Mouse (Mus musculus) spleen, adult 2 months (tissue): Measurements from ENCODE around the gene Pitpnc1. TPM values are rescaled to one million over a fixed set of nuclear protein-coding genes. Genes with fewer than 3 reads are reported as not detected.

Experiments
- DNase-seq, 2 experiments: peaks; one replicate each; pipeline versions ENCODE4 v3.0.0 to v3.0.0-alpha.2; 2012 to 2021; ENCODE audit warnings: low spot score in 2 of 2, low read depth in 1 of 2
- H3K27ac ChIP-seq: fragments of 200-500 bp; 2 replicates; pipeline ENCODE4 v1.5.1; 2012; ENCODE audit warnings: low read length, inconsistent platforms; ENCODE audit not compliant: insufficient read depth
- H3K27me3 ChIP-seq: fragments of 200-500 bp; 2 replicates; pipeline ENCODE4 v1.6.1; 2012; ENCODE audit warnings: mild to moderate bottlenecking, moderate library complexity, low read length, inconsistent platforms; ENCODE audit not compliant: control insufficient read depth, insufficient read depth
- H3K36me3 ChIP-seq: fragments of 200-500 bp; 2 replicates; pipeline ENCODE4 v1.6.1; 2012; ENCODE audit warnings: mild to moderate bottlenecking, low read length, inconsistent platforms; ENCODE audit not compliant: control insufficient read depth, insufficient read depth
- H3K4me1 ChIP-seq: fragments of 200-500 bp; 2 replicates; pipeline ENCODE4 v1.6.1; 2011; ENCODE audit warnings: inconsistent platforms; ENCODE audit not compliant: control insufficient read depth, insufficient read depth, insufficient read length
- H3K4me3 ChIP-seq: fragments of 200-500 bp; 2 replicates; pipeline ENCODE4 v1.5.1; 2011; ENCODE audit warnings: mild to moderate bottlenecking, inconsistent platforms; ENCODE audit not compliant: insufficient read depth, insufficient read length; ENCODE audit errors: extremely low read depth
- CTCF ChIP-seq: fragments of 200-500 bp; IDR thresholded peaks from 2 replicates; pipeline ENCODE4 v1.5.1; 2011; ENCODE audit warnings: mild to moderate bottlenecking, inconsistent platforms; ENCODE audit not compliant: insufficient read depth, insufficient read length, insufficient replicate concordance; ENCODE audit errors: extremely low read depth
- POLR2A ChIP-seq: fragments of 200-500 bp; IDR thresholded peaks from 2 replicates; pipeline ENCODE4 v1.6.1; 2011; ENCODE audit warnings: low read depth, low read length, inconsistent platforms
- WGBS: fragments of 180-500 bp; shearing (Covaris S2); methylation state at CpG from one replicate; pipeline ENCODE4 v1.1.7; 2018; 5-methylcytosine and 5-hydroxymethylcytosine counted together
- polyA plus RNA-seq: library from polyadenylated mRNA; depleted of rRNA; stranded (reverse); fragments of >200 nt; gene quantifications from 2 replicates; pipeline ENCODE4 v1.2.3, GENCODE M21; 2012

Pitpnc1 gene
- polyA plus RNA-seq, 1 experiment = 6.4 TPM

DNA sequence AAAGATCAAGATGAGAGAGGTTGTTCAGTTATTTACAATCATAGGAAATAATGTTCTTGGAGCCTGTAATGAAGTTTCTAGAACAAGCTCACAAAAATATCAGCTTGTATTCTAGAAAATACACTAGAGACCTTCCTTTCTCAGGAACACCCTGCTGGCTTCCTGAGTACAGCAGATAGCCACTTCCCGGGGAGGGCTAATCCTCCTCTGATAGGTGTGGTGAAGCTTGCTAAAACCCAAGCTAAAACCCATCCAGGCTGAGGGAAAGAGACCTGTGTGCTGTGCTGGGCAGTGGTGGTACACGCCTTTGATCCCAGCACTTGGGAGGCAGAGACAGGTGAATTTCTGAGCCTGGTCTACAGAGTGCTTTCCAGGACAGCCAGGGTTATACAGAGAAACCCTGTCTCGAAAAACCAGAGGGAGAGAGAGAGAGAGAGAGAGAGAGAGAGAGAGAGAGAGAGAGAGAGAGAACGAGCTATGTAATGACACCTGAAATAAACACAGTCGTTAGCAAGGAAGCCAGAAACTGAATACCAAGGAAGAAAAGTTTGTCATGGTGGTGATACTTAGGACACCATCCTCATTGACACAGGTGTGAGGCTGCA lies 48.6 kb downstream of the Pitpnc1 start:
- WGBS = 25% methylated on average over 5 of the region's 5 CpGs
- no peak for TF ChIP-seq POLR2A
- no peak for TF ChIP-seq CTCF
- DNase-seq = peak in 1 of 2 experiments; percentile 19
- H3K36me3 ChIP-seq = no peaks in the 10 kb centered on the region
- peak overlapping the region; percentile 49 for H3K27ac ChIP-seq
- H3K4me1 ChIP-seq = peaks cover 15% of the 10 kb centered on the region; the same call in 1 of the 2 replicates
- no peaks in the 10 kb centered on the region for H3K27me3 ChIP-seq
- no peak overlapping the region for H3K4me3 ChIP-seq

DNA sequence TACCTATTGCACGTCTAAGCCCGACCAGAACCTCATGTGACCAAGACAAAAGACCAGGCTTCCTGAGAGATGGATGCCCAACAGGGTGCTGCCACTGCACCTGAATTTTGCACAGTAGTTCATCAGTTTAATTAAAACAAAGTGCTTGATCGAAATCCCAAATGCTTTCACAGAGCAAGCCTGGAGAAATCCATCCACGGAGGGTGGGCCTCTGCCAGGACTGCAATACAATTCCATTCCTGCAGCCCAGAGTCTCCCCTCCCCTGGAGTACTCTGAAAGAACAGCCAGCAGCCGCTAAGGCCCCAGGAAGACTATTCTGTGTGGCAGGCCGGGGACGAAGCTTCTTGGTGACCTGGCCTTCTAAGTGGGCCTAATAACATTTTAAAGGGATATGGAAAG lies 50.6 kb downstream of the Pitpnc1 start:
- WGBS = 79% methylated on average over 7 of the region's 7 CpGs
- Histone ChIP-seq H3K36me3 (no peaks in the 10 kb centered on the region), H3K4me3 (no peak overlapping the region), H3K27ac (no peak overlapping the region), H3K4me1 (peaks cover 21% of the 10 kb centered on the region; the same call in 1 of the 2 replicates), H3K27me3 (no peaks in the 10 kb centered on the region)
- DNase-seq = no peak
- TF ChIP-seq POLR2A (no peak), CTCF (no peak)

DNA sequence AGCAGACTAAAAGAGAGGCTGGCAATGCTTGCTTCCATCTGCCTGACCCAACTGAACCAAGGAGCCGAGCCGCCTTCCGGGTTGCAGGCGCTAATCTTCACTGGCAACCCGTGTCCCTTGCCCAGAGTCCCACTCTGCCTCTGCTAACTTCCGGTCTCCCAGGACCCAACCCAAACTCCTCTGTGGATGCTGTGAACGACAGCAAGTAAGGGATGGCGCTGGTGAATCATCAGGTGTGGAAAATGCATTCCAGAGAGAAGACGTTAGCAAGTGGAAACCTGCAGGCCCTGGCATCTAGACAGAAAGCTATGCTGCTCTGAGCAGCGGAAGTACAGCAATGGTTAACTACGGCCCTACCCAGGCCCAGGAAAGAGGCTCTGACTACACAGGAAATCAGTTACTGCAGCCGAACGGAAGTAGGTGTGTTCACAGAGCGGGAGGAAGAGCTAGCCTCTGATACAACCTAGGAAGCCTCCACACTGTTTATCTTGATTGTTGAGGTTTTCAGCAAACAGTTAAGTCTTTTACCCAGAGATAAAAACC lies 53.4 kb downstream of the Pitpnc1 start:
- Histone ChIP-seq H3K27ac (peak overlapping the region; percentile 99), H3K4me1 (peaks cover 27% of the 10 kb centered on the region; the same call in 1 of the 2 replicates), H3K36me3 (no peaks in the 10 kb centered on the region), H3K27me3 (no peaks in the 10 kb centered on the region), H3K4me3 (peak overlapping the region; percentile 59)
- TF ChIP-seq POLR2A = peak; percentile 50; the same call in 1 of the 2 replicates
- TF ChIP-seq CTCF = no peak
- peak; percentile 76 to 77 for DNase-seq
- WGBS = 3% methylated on average over 14 of the region's 14 CpGs

- H3K4me1 ChIP-seq = peaks cover 24% of the 10 kb centered on the region; the same call in 1 of the 2 replicates
- H3K27me3 ChIP-seq = no peaks in the 10 kb centered on the region
- no peak overlapping the region for H3K4me3 ChIP-seq
- H3K27ac ChIP-seq = peak overlapping the region; percentile 99
- 40% methylated on average over 4 of the region's 4 CpGs for WGBS
- TF ChIP-seq CTCF = no peak
- TF ChIP-seq POLR2A = no peak
- DNase-seq = no peak
- H3K36me3 ChIP-seq = no peaks in the 10 kb centered on the region
Measured at GRCm38 (mm10) chr11:107416561-107416926, 54.0 kb downstream of the Pitpnc1 start.

GRCm38 (mm10) chr11:107415901-107416560 lies 54.5 kb downstream of the Pitpnc1 start:
- Histone ChIP-seq H3K4me3 (no peak overlapping the region), H3K36me3 (no peaks in the 10 kb centered on the region), H3K27me3 (no peaks in the 10 kb centered on the region), H3K27ac (peak overlapping the region; percentile 99), H3K4me1 (peaks cover 21% of the 10 kb centered on the region; the same call in 1 of the 2 replicates)
- no peak for DNase-seq
- no peak for TF ChIP-seq POLR2A
- no peak for TF ChIP-seq CTCF
- 76% methylated on average over 10 of the region's 10 CpGs for WGBS

- Histone ChIP-seq H3K4me1 (peaks cover 21% of the 10 kb centered on the region; the same call in 1 of the 2 replicates), H3K27me3 (no peaks in the 10 kb centered on the region), H3K27ac (no peak overlapping the region), H3K36me3 (no peaks in the 10 kb centered on the region), H3K4me3 (no peak overlapping the region)
- TF ChIP-seq POLR2A (no peak), CTCF (no peak)
- DNase-seq = no peak
- WGBS = 90% methylated on average over 11 of the region's 11 CpGs
Measured at GRCm38 (mm10) chr11:107414996-107415747, 55.3 kb downstream of the Pitpnc1 start.
